Mouse (Mus musculus): ENCODE data around the gene Cd302. TPM values are rescaled to one million over a fixed set of nuclear protein-coding genes. Genes with fewer than 3 reads are reported as not detected.

Cd302 gene
- 6.1 and 11.5 TPM in 2 replicates for polyA plus RNA-seq (2012; rRNA removed)

GRCm38 (mm10) chr2:60284467-60284821, at the start of gene Cd302:
Gene Cd302, minus strand, starts transcription at chr2:60284488.

GRCm38 (mm10) chr2:60209703-60210651, 74.3 kb downstream of the Cd302 start, which contains the start of the genes Baz2b and March7:
Gene Baz2b, minus strand, starts transcription at chr2:60209839.
Gene March7, plus strand, starts transcription at chr2:60209887.

Other genes starting within 250 kb of the Cd302 start
- 67.2 and 70.4 TPM in 2 replicates for gene Baz2b, start 74.6 kb downstream of the Cd302 start, polyA plus RNA-seq (2012; rRNA removed)
- 63.9 and 71.4 TPM in 2 replicates for gene March7, start 74.6 kb downstream of the Cd302 start, polyA plus RNA-seq (2012; rRNA removed)
- 0.64 and 0.86 TPM in 2 replicates for gene Ly75, start 98.8 kb upstream of the Cd302 start, polyA plus RNA-seq (2012; rRNA removed)

All from central nervous system, embryonic 14 days (tissue).